Mouse (Mus musculus) embryo, embryonic 9.5 days (tissue): ENCODE results near the gene Fkbp15.

Source experiments
- DNase-seq: peaks from one replicate; pipeline ENCODE4 v3.0.0-alpha.2; 2017; ENCODE audit errors: extremely low spot score

Fkbp15 gene

GRCm38 (mm10) chr4:62372818-62373520 is 12.6 kb upstream of the Fkbp15 start:
- no peak for DNase-seq

- no peak for DNase-seq
These were observed 12.1 kb upstream of the Fkbp15 start for GRCm38 (mm10) chr4:62372410-62372809.

DNA sequence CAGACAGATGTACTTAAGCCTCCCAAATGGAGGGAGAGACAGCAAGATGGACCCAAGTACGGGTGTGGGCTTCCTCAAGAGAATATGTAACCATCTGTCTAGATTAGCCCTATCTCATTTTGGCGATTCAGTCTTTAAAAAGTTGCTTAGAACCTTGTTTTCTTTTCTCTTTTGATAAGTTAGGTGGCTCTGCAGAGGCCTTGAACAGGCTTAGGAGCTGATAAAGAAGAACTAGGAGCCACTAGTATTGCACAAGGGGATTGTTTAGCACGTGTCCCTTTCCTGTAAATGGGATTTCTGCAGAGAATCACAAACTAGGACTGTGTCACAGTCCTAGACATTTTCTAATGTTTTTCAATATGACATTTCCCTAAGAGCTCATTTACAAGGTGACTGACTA is 8.7 kb upstream of the Fkbp15 start:
- DNase-seq = no peak

DNA sequence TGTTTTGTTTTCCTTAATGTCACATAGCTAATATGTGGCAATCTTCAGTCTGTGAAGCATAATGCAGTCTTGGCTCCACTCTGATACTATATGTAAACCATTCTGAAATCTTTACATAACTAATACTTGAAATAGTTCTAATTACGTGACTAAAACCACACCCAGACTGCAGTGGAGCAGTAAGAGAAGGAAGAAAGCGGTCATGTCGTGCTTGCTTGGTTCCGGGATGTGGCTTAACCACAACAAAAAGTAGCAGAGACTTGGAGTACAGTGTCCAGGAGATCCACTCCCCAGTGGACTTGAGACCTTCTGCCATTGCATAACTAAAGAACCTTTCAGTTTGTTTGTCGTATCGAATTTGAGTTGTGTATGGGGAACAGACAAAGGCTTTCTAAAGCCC is 7.2 kb upstream of the Fkbp15 start:
- DNase-seq = no peak

DNA sequence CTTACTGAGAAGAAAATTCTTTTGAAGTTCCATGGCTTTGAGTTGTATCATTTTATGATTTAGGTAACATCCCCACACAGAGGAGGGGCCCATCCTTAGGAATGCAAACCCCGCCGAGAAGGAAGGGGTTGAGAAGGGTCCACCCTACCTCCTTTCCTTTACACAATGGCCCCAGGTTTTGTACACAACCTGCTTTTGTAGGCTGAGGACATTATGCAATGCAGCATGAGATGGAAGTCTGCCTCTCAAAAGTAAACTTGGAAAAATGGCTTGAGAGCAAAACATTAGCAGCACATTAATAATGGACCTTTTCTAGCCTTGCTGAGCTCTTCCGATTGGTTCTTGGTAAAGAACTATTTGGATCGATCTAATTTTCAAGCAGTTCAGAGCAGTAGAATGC is 5.9 kb upstream of the Fkbp15 start:
- DNase-seq = no peak

GRCm38 (mm10) chr4:62364299-62364698 is 4.0 kb upstream of the Fkbp15 start:
- no peak for DNase-seq

DNA sequence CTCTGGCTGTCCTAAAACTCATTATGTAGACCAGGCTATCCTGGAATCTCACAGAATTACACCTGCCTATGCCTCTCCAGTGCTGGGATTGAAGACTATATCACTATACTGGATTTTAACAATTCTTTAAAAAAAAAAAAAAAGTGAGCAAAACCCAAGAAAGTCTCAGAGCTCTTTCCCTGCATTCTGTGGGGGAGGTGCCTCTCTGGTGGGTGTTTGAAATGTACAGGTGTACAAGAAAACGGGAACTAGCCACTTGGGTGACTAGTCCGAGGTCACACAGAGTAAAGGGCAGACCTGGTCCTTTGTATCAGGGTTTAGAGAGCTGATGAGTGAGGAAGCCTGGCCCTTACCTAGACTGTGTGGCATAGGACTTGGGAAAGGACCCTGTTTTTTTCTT is 2.1 kb upstream of the Fkbp15 start:
- DNase-seq = no peak

DNA sequence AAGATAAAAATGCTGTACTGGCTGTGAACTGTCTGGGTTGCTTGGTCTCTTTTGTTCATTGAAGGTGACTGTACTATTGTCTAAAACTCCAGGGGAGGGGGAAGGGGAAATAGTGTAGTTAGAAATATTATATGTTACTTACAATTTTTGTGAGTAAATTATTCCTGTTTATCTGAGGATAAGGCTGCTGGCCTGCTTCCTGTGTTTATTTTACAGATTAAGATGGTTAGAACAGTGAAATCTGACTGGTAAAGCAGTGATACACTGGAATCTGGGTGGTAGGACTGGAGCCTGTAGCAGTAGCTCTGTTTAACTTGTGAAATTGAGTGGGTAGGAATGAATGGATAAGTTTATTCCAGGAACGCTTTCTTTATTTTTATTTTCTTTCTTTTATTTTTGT is 1.6 kb upstream of the Fkbp15 start:
- DNase-seq = no peak

DNA sequence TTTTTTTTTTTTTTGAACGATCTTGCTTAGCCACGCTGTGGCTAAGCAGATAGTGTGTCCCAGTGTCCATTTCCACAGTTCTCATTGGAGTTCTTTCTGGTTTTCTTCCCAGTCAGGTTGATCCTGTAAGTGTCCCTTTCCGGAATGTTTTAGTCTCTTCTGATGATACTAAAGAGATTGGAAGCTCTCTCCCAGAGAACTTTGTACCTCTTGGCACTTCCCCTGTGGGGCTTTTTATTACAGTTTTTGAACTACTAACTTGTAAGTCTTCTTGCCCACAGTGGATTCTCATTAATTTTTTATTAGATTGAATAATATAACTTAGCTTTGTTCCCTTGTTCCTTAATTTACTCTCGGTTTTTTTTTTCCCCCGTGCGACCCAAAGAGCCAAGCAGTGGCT is 1.2 kb upstream of the Fkbp15 start:
- no peak for DNase-seq

DNA sequence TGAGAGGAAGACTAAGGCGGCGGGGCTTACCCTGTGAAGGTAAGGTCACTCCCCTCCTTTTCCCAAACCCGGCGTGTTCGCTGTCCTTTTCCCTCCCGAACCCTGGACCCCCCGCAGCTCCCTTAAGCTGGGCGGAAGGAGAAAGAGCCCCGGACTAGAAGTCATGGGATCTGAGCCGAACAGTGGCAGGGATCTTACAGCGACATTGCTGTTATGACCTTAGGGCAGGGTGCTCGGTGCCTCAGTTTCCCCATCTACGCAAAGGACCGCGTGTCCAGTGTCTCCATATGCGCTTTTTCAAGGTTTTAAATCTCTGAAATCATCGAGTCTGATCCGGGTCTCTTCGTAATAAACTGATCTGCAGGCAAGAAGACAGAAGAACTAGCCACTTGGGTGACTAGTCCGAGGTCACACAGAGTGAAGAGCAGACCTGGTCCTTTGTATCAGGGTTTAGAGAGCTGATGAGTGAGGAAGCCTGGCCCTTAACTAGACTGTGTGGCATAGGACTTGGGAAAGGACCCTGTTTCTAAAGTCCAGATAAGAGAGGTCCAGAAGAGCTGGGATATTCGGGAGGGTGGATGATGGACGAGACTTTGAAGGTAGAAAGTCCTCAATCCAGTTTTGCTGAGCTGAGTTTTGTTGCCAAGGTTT is 582 bp upstream of the Fkbp15 start:
- no peak for DNase-seq

DNA sequence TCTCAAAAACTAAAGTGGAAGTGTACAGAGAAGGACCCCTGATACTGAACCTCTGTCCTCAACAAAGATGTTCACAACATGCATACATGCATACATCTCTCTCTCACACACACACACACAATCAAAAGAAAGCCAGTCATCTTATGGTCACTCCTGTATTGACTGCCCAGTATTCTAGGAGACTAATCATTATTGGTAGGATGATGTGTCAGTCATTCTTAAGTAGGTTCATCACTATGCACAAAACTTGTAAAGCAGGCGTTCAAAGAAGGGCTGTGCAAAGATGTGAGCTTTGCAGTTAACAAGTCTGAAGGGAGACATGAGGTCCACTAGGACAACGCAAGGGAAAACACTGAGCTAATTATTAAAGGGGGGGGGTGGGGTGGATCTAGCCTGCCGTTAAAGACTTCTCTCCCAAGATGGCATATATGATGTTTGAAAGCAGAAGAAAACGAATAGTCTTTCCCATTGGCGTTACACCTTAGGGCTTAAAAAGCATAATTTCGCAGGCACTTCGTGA is 1.0 kb downstream of the Fkbp15 start:
- no peak for DNase-seq

GRCm38 (mm10) chr4:62357631-62358148 is 2.7 kb downstream of the Fkbp15 start:
- DNase-seq = no peak

DNA sequence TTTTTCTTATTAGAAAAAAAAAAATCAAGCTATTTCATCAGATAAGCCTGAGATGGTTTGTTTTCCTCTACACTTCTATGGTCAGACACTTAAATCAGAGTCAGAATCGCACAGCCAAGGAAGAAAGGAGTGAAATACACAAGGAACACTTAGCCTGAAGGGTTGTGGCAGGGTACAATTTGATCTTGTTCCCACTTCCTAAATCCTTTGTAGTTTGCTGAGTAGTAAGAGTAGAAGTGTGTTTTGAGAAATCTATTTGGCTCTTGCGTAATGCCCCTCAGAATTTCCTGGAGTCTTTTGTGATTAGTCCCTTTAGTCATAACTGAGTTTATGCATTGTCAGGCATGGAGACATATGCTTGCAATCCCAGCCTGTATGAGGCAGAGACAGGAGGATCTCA is 11.0 kb downstream of the Fkbp15 start:
- DNase-seq = no peak

DNA sequence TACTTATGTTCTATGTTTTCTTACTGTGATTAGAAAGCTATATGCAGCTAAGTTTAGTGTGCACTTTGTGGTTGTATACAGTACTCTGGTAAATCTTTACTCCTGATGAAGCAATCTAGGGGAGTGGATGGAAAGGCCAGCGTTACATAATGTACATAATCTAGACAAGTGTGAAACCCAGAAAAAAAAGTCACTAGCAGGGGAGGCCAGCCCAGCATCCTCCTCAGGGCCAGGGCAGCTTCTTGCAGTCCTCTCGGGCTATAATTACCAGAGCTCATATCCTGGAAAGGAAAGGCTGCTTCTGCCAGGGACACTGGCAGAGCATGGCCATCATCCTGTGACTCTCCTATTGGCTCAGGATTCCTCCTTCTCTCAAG is 12.0 kb downstream of the Fkbp15 start:
- DNase-seq = no peak

GRCm38 (mm10) chr4:62347605-62348328 is 12.6 kb downstream of the Fkbp15 start:
- DNase-seq = no peak

DNA sequence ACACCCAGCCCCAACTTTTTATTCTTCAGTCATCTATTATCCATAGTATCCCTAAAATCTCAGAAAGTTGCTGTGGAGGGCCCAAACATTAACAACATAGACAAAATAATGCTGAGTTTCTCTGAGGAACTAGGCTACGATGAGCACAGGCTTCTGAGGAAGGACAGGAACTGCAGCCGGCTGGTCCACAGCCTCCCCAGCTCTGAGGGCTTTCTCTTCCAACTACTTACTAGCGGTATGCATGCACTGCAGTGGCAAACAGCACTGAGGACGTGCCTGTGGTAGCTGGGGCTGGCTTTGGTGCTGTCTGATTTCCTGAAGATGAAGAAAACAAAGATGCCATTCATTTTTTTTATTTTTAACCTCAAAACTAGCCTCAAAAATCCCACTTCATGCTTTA is 14.5 kb downstream of the Fkbp15 start:
- DNase-seq = no peak

DNA sequence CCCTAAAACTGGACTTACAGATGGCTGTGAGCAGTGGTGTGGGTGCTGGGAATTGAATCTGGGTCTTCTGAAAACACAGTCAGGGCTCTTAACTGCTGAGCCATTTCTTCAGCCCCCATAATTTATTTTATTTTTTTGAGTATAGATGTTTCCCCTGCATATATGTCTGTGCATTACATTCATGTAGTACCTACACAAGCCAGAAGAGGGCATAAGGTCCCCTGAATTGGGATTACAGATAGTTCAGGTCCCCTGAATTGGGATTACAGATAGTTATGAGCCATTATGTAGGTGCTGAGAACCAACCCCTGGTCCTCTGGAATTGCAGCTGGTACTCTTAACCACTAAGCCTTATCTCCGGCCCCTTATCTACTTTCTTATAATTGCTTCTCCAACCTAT is 16.3 kb downstream of the Fkbp15 start:
- DNase-seq = no peak

DNA sequence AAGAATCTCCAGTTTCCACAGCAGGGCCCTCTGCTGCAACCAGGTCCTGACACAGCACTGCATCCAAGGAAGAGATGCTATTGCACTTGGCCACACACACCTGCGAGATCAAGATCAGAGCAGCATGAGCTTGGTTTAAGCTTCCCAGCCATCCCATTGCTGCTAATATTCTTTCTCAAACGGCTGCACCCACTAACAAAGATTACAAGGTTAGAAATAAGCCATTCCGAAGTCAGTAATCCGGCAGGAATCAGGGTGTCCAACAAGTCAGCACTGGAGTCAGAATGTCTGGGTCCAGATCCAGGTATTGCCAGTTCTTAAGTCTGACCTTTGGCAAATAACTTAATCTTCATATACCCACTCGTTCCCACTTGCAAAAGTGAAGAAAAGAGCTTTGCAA is 21.8 kb downstream of the Fkbp15 start:
- no peak for DNase-seq

- no peak for DNase-seq
These were observed 28.4 kb downstream of the Fkbp15 start for GRCm38 (mm10) chr4:62331977-62332376.

GRCm38 (mm10) chr4:62328941-62329660 is 31.2 kb downstream of the Fkbp15 start:
- DNase-seq = no peak

DNA sequence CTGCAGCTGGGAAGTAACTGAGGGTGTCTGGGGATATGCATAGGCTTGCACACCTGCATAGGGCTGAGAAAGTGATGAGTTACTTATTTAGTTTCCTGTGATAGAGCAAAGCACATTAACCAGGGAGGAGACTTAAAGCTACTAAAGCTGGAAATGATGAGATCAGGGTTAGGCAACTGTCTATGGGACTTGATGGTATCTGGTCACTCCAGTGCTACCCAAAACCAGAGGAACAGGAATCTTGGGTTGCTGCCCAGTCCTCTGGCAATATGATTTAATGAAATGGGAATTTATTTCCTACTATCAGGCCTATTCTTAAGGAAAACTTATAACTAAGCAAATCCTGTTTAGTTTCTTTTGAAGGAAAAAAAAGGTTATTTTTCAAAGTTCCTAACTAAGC is 34.2 kb downstream of the Fkbp15 start:
- DNase-seq = no peak

DNA sequence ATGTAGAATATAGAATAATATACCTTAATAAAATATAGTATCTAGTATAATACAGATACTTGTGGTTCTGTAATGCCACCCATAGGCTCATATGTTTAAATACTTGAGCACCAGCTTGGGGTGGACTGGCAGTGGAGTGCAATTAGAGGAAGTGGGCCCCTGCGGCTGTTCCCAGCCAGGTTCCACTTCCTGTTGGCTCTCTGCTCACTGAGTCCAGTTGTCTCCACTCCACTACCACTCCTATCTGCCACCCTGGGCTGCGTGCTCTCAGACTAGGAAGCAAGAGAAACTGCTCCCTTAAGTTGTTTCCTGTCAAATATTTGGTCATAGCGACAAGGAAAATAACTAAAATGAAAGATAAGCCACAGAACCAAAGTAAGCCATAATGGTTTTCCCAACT is 37.7 kb downstream of the Fkbp15 start:
- DNase-seq = no peak
